In the genomic region with DNA sequence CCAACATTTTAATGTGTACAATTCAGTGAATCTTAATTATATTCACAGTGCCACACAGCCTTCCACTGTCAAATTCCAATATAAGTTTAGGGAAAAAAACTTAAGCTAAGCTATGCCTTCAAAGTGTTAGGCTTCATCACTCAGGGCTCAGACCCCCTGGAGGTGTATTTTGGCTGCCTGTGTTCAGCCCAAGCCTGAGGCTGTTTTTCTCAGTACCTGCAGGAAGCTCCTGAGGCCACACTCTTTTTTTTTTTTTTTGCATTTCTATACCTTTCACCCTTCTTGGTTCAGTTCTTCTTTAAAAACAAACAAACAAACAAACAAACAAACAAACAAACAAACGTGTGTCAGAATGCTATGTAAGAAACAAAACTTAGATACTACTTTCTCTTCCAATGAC, we compare ENCODE assay signal across 21 mouse cellular contexts. TPM values are rescaled to one million over a fixed set of nuclear protein-coding genes. Genes with fewer than 3 reads are reported as not detected.
DNase-seq lines count a peak whose midpoint lies in the region; ATAC-seq and TF ChIP-seq lines count a peak whose summit lies in the region.
"Had no signal": no experiment of that assay in that cellular context is flagged by ENCODE, and none has a peak within 500 bp of the region (broad histone marks: within the 10 kb centered on the region; RNA-seq: fewer than 3 reads in every experiment).

No protein-coding gene starts in this region.

- no peak overlapping the region for H3K4me3 ChIP-seq in ES-E14 (ENCODE audit: insufficient read depth in 1 of 2, low read depth in 1 of 2, low read length in 2 of 2, poor library complexity in 1 of 2, severe bottlenecking in 1 of 2)
- H3K4me3 ChIP-seq in embryonic facial prominence, embryonic 10.5 days, result no peak overlapping the region
- H3K4me3 ChIP-seq: embryonic facial prominence, embryonic 12.5 days; forebrain, embryonic 13.5 days; forebrain, embryonic 15.5 days had no signal

- H3K4me1 ChIP-seq in ES-E14 (ENCODE audit: control insufficient read depth in 2 of 2, insufficient read depth in 2 of 2, low read length in 2 of 2, poor library complexity in 1 of 2), result peaks cover 2 to 7% of the 10 kb centered on the region in 2 experiments; a peak in 2 of 4 replicates
- no peaks in the 10 kb centered on the region for H3K4me1 ChIP-seq in embryonic facial prominence, embryonic 10.5 days
- H3K4me1 ChIP-seq: embryonic facial prominence, embryonic 12.5 days; forebrain, embryonic 13.5 days; forebrain, embryonic 15.5 days had no signal

- H3K9me3 ChIP-seq in ES-E14 (ENCODE audit: control insufficient read depth, insufficient read depth, low read depth, low read length), result 0 out of 2 replicates have a peak, but pooled peaks cover 1% of the 10 kb centered on the region
- H3K9me3 ChIP-seq in embryonic facial prominence, embryonic 10.5 days, result peaks cover 15% of the 10 kb centered on the region
- H3K9me3 ChIP-seq: forebrain, embryonic 15.5 days had no signal

- H3K9ac ChIP-seq in ES-E14 (ENCODE audit: insufficient read depth, low read depth, low read length, poor library complexity, severe bottlenecking), result no peak overlapping the region
- H3K9ac ChIP-seq: embryonic facial prominence, embryonic 12.5 days; forebrain, embryonic 13.5 days; forebrain, embryonic 15.5 days; forebrain, postnatal 0 days had no signal

- DNase-seq in cerebellum, postnatal 10 days, result peak; percentile 8 to 22
- DNase-seq in cerebellum, adult 8-10 months, result no peak
- DNase-seq in ES-E14 (ENCODE audit: low read depth, low spot score) (peak; percentile 40), WW6 (ENCODE audit: low read depth, low spot score) (peak; percentile 33)
- DNase-seq in spleen, postnatal 4 days (ENCODE audit: low spot score in 2 of 2), result no peak
- DNase-seq in embryonic facial prominence, embryonic 10.5 days (ENCODE audit: low spot score), result no peak
- DNase-seq: adrenal gland, adult 8-10 months; adrenal gland, postnatal 14 days; adrenal gland, postnatal 36 days; B cell, adult 2 months; cerebellum, adult 11-12 months; cerebellum, adult 9-11 months; embryo, embryonic 11 days; forebrain, postnatal 0 days had no signal

- ATAC-seq in monocyte, adult 5-6 weeks (replicated peaks; ENCODE audit: insufficient number of reproducible peaks, low FRiP score, low TSS enrichment, poor library complexity, severe bottlenecking), result no peak
- ATAC-seq: activated CD4-positive, CD25-positive, alpha-beta regulatory T cell, adult 4 months; CD4-positive, CD25-positive, alpha-beta regulatory T cell, adult 4 months; forebrain, embryonic 13.5 days; forebrain, embryonic 15.5 days; forebrain, postnatal 0 days had no signal

- H3K27me3 ChIP-seq in embryonic facial prominence, embryonic 10.5 days (replicated peaks; ENCODE audit: low read depth, poor library complexity, severe bottlenecking), result no peaks in the 10 kb centered on the region
- H3K27me3 ChIP-seq: CH12.LX; embryonic facial prominence, embryonic 12.5 days; forebrain, embryonic 13.5 days; forebrain, embryonic 15.5 days had no signal

- peaks cover 6% of the 10 kb centered on the region; the same call in 1 of the 2 replicates for H3K36me3 ChIP-seq in ES-E14 (ENCODE audit: control insufficient read depth, insufficient read depth, low read length, poor library complexity, severe bottlenecking)
- peaks cover 21% of the 10 kb centered on the region for H3K36me3 ChIP-seq in embryonic facial prominence, embryonic 10.5 days (replicated peaks)

- WGBS in embryonic facial prominence, embryonic 10.5 days, result 33% methylated on average over 1 of the region's 1 CpGs

- no peak overlapping the region; the same call in 1 of the 2 replicates for H3K27ac ChIP-seq in ES-E14 (ENCODE audit: insufficient read depth, low read depth, low read length, poor library complexity, severe bottlenecking)
- no peak overlapping the region for H3K27ac ChIP-seq in embryonic facial prominence, embryonic 10.5 days (replicated peaks)
- H3K27ac ChIP-seq: embryonic facial prominence, embryonic 12.5 days; forebrain, embryonic 13.5 days; forebrain, embryonic 15.5 days had no signal

- in situ Hi-C loops in ES-E14 (cut with MboI; ENCODE audit: low sequenced_read_pairs in 2 of 2, unreplicated experiment in 2 of 2), result no loop called here

TF ChIP-seq in ES-E14, 5 proteins besides CTCF, POLR2A, EP300 and RAD21:
- TF ChIP-seq HCFC1 (IDR thresholded peaks at IDR 0.05; ENCODE audit: borderline replicate concordance, insufficient read depth, low read length) (no peak), MAFK (IDR thresholded peaks at IDR 0.05; ENCODE audit: insufficient read depth, low read depth, low read length) (no peak), ZNF384 (IDR thresholded peaks at IDR 0.05; ENCODE audit: low read depth, low read length) (peak; percentile 69), ZC3H11A (IDR thresholded peaks at IDR 0.05; ENCODE audit: borderline replicate concordance, low read depth, low read length) (no peak), CHD2 (IDR thresholded peaks at IDR 0.05; ENCODE audit: low read depth, low read length) (no peak)

RNA-seq across cellular contexts. Expression of gene Raph1, which starts 23.2 kb away (rescaled TPM):
- total RNA-seq in ES-E14 (2012; rRNA removed), result 36.5 and 39.5 TPM in 2 replicates
- 7.5 to 20.5 TPM (median 10.5 TPM) in 3 replicates for total RNA-seq in monocyte, adult 5-6 weeks (2017)
- polyA plus RNA-seq in embryonic facial prominence, embryonic 10.5 days (2016; fragmentation: Nextera tagmentation; extraction: Ambion mirVana), result 20.8 and 26.1 TPM in 2 replicates

Comparison
In these comparisons a context has a peak if more than half of its experiments do, and no peak if none do; other contexts are left out.
1. DNase-seq: peak in cerebellum, postnatal 10 days (2 of 2), ES-E14 (single experiment) and WW6 (single experiment); none in cerebellum, adult 8-10 months (single experiment), spleen, postnatal 4 days (0 of 2) and embryonic facial prominence, embryonic 10.5 days (single experiment).